Mouse (Mus musculus) lung, postnatal 0 days (tissue): ENCODE data around the gene Gmds. TPM values are rescaled to one million over a fixed set of nuclear protein-coding genes. Genes with fewer than 3 reads are reported as not detected.

Source experiments
- ATAC-seq: fragments of 200-750 bp; cut with Nextera tagmentation; 2 replicates; pipeline ENCODE4 v1.8.0; 2017; ENCODE audit warnings: moderate library complexity
- DNase-seq: peaks from one replicate; pipeline ENCODE4 v3.0.0-alpha.2; 2016; ENCODE audit warnings: low spot score
- H3K27ac ChIP-seq: fragments of 300-500 bp; sonication (generic); 2 replicates; pipeline ENCODE4 v1.5.1; 2014; ENCODE audit warnings: antibody characterized with exemption, mild to moderate bottlenecking, low read length, mixed read lengths
- H3K27me3 ChIP-seq: fragments of 300-500 bp; sonication (generic); replicated peaks from 2 replicates; pipeline ENCODE4 v1.6.1; 2014; ENCODE audit warnings: low read length, mixed read lengths; ENCODE audit not compliant: insufficient read depth
- H3K36me3 ChIP-seq: fragments of 300-500 bp; sonication (generic); 2 replicates; pipeline ENCODE4 v1.6.1; 2014; ENCODE audit warnings: low read length, mixed read lengths; ENCODE audit not compliant: insufficient read depth
- H3K4me1 ChIP-seq: fragments of 300-500 bp; sonication (generic); 2 replicates; pipeline ENCODE4 v1.6.1; 2014; ENCODE audit warnings: antibody characterized with exemption, low read depth, low read length, mixed read lengths; ENCODE audit not compliant: insufficient read depth
- H3K4me2 ChIP-seq: fragments of 300-500 bp; sonication (generic); replicated peaks from 2 replicates; pipeline ENCODE4 v1.6.1; 2014; ENCODE audit warnings: low read depth, mild to moderate bottlenecking, low read length, moderate library complexity, mixed read lengths
- H3K4me3 ChIP-seq: fragments of 300-500 bp; sonication (generic); 2 replicates; pipeline ENCODE4 v1.5.1; 2014; ENCODE audit warnings: low read depth, low read length
- H3K9ac ChIP-seq: fragments of 300-500 bp; sonication (generic); replicated peaks from 2 replicates; pipeline ENCODE4 v1.6.1; 2014; ENCODE audit warnings: low read depth, mild to moderate bottlenecking
- H3K9me3 ChIP-seq: fragments of 300-500 bp; sonication (generic); 2 replicates; pipeline ENCODE4 v1.6.1; 2016; ENCODE audit warnings: low read length, mixed read lengths
- CTCF ChIP-seq: IDR thresholded peaks from 2 replicates; pipeline ENCODE4 v1.5.1; 2016; ENCODE audit warnings: antibody characterized with exemption, mild to moderate bottlenecking
- EP300 ChIP-seq: IDR thresholded peaks from 2 replicates; pipeline ENCODE4 v1.6.1; 2016; ENCODE audit warnings: antibody characterized with exemption, mild to moderate bottlenecking, control low read depth
- WGBS: fragments of 180-500 bp; shearing (Covaris S2); extraction: QIAGEN DNeasy Blood & Tissue Kit; methylation state at CpG from one replicate; pipeline ENCODE4 v1.1.7; 2014; 5-methylcytosine and 5-hydroxymethylcytosine counted together
- polyA plus RNA-seq: library from polyadenylated mRNA; unstranded; fragments of >200 nt; fragmentation: Nextera tagmentation; extraction: Ambion mirVana; gene quantifications from 2 replicates; pipeline ENCODE4 v1.2.1, GENCODE M21; 2015

Gmds gene
- polyA plus RNA-seq, 1 experiment from 2014 or later, result 13.4 TPM

DNA sequence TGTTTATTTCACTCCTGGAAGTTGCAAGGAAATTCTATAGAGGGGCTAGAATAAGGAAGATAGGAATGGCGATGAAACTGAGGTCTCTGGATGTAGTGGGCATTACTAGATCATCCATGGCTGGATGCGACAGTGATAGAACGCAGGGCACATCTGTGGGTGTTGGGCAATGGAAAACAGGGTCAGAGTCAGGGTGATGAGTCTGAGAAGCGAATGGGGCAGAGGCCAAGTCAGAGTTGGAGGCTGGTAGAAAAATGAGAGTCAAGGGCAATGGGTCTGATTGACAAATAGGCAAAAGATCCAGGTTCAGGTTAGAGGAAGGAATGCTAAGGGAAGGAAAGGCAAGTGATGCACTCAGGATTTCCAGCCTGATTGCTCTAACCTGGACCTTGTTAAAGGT lies 441.0 kb downstream of the Gmds start:
- no peak overlapping the region for H3K4me3 ChIP-seq
- no peak for TF ChIP-seq EP300
- TF ChIP-seq CTCF, result no peak

DNA sequence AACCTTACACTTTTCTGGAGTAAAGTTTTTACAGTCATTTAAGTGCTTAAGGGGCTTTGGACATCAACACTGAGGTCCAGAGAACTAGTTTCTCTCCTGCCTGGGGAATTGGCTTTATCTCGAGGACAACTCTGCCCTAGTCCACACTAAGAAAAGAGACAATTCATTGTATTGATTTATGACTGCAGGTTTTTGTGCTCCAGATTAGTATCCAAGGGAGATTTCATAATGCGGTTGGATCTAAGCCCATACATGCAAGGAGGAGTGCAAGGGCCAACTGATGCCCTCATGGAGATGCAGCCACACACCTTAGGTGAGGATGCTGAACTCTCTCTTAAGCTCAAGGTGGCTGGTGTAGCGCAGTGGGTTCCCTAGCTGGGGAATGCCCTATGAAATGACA lies 444.0 kb downstream of the Gmds start:
- no peak overlapping the region for H3K4me3 ChIP-seq
- WGBS, result 84% methylated on average over 3 of the region's 3 CpGs
- peaks cover 4% of the 10 kb centered on the region; the same call in 1 of the 2 replicates for H3K9me3 ChIP-seq
- TF ChIP-seq CTCF (no peak), EP300 (no peak)
- no peaks in the 10 kb centered on the region for H3K4me1 ChIP-seq
- DNase-seq (no peak), ATAC-seq (no peak)
- H3K27ac ChIP-seq, result no peak overlapping the region
- no peak overlapping the region for H3K9ac ChIP-seq
- no peak overlapping the region for H3K4me2 ChIP-seq
- H3K36me3 ChIP-seq, result no peaks in the 10 kb centered on the region
- no peaks in the 10 kb centered on the region for H3K27me3 ChIP-seq

More for the DNA sequence above, 441.0 kb downstream of the Gmds start:
- ATAC-seq (no peak), DNase-seq (no peak)
- no peaks in the 10 kb centered on the region for H3K4me1 ChIP-seq
- no peak overlapping the region for H3K27ac ChIP-seq
- 86% methylated on average over 4 of the region's 4 CpGs for WGBS
- no peaks in the 10 kb centered on the region for H3K36me3 ChIP-seq
- no peaks in the 10 kb centered on the region for H3K27me3 ChIP-seq
- H3K4me2 ChIP-seq, result no peak overlapping the region
- H3K9me3 ChIP-seq, result no peaks in the 10 kb centered on the region
- no peak overlapping the region for H3K9ac ChIP-seq

DNA sequence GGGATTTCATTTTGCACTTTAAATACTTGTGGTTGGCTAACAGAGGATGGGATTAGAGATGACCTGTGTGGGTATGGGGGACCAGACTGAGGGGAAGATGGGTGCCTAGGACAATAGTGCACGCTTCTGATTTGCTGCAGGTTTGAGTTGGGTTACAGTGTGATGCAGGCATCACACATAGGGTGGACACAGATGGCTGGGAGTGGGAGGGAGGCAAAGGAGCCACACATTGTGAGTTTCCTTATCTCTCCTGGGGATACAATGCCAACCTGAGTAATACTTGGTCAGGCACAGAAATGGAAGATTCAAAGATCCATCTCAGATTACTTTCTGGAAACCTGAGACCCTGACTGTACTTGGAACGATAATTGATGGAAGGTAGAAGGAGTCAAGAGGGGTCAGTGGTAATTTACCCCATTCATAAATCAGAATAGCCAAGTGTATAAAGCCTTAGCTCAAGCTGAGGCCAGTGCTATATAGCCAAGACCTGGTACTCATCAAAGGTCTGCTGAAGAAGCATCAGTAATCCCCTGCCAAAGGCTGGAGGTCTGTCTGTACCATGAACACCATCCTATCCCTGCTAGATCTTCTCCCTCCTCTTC lies 445.5 kb downstream of the Gmds start:
- Histone ChIP-seq H3K4me1 (no peaks in the 10 kb centered on the region), H3K4me3 (no peak overlapping the region), H3K27me3 (no peaks in the 10 kb centered on the region), H3K36me3 (no peaks in the 10 kb centered on the region), H3K27ac (no peak overlapping the region), H3K4me2 (no peak overlapping the region), H3K9me3 (peaks cover 4% of the 10 kb centered on the region; the same call in 1 of the 2 replicates), H3K9ac (no peak overlapping the region)
- ATAC-seq (no peak), DNase-seq (no peak)
- WGBS, result 48% methylated on average over 2 of the region's 2 CpGs
- no peak for TF ChIP-seq EP300
- TF ChIP-seq CTCF, result no peak

DNA sequence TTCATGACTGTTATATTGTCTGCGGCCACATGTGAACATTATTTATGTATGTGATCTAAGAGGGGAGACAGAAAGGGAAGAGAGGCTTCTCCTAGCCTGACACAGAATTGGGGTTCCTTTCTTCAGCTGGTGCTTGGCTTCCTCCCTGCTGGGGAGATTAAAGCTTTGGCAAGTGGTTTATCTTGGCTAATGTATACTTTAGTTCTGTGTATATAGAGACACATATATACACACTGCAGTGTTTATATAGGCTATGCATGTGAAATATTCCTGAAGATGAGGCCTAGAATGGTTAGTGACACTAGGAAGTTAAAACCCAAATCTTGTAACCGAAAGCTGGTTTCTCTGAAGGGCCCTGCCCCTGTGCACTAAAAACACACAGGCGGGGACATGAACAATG lies 450.0 kb downstream of the Gmds start:
- no peaks in the 10 kb centered on the region for H3K4me1 ChIP-seq
- ATAC-seq (no peak), DNase-seq (no peak)
- 61% methylated on average over 3 of the region's 3 CpGs for WGBS
- no peaks in the 10 kb centered on the region for H3K36me3 ChIP-seq
- TF ChIP-seq CTCF, result no peak
- no peak for TF ChIP-seq EP300
- H3K27me3 ChIP-seq, result no peaks in the 10 kb centered on the region
- no peak overlapping the region for H3K9ac ChIP-seq
- H3K4me3 ChIP-seq, result no peak overlapping the region
- peaks cover 4% of the 10 kb centered on the region; the same call in 1 of the 2 replicates for H3K9me3 ChIP-seq
- H3K27ac ChIP-seq, result no peak overlapping the region
- no peak overlapping the region for H3K4me2 ChIP-seq

DNA sequence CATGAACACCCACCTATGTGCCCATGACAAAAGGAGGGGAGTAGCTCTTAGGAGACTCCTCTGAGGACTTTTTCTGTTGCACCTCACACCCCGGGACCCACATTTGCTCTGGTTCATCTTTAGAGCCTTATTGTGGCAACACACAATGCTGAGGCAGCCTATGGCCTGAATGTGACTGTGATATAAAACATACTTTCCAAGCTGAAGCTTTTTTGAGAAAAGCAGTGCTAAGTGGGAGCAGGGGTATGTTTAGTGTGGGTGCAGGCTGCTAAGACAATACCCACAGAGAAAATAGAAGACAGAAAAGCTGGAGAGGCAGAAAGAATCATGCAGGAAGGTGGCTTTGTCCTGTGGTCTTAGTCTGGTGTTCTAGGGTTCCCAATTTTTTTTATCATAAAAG lies 452.8 kb downstream of the Gmds start:
- H3K4me3 ChIP-seq, result no peak overlapping the region
- 92% methylated on average over 1 of the region's 1 CpGs for WGBS
- H3K9me3 ChIP-seq, result no peaks in the 10 kb centered on the region
- no peaks in the 10 kb centered on the region for H3K4me1 ChIP-seq
- no peak overlapping the region for H3K4me2 ChIP-seq
- H3K27me3 ChIP-seq, result no peaks in the 10 kb centered on the region
- ATAC-seq, result no peak
- H3K27ac ChIP-seq, result no peak overlapping the region
- DNase-seq, result no peak
- H3K36me3 ChIP-seq, result no peaks in the 10 kb centered on the region
- no peak overlapping the region for H3K9ac ChIP-seq
- TF ChIP-seq CTCF (no peak), EP300 (no peak)

DNA sequence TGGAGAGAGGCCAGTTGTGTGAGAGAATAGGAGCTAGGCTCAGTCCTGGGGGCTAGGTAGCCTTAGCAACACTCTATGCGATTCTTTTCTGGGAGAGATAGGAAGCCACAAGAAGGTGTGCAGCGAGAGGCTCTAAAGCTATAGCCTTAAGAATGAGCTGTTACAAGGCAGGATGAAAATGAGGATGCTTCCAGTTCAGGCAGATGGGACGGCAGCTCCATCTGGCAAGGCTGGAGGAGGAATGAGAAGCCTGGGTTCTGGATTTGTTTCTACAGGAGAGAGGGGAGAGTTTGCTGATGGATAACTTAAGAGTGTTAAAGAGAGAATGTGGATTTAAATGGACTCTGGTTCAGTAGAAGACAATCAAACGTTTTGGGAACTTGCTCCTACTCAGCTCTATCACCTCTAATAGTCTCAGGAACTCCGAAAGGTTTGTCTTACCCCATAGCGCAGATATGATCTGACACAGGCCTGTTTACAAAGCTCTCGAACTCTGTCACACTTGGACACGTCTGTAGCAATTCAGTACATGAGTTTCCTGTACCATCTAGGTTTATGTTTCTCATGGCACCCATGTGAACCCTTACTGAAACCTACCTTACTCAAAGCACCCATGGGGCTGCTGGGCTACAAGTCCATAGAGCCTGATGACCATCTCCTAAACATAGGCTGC lies 459.6 kb downstream of the Gmds start:
- H3K9me3 ChIP-seq, result no peaks in the 10 kb centered on the region
- H3K4me1 ChIP-seq, result no peaks in the 10 kb centered on the region
- no peaks in the 10 kb centered on the region for H3K36me3 ChIP-seq
- no peak overlapping the region for H3K4me3 ChIP-seq
- no peak overlapping the region for H3K27ac ChIP-seq
- ATAC-seq (no peak), DNase-seq (no peak)
- H3K27me3 ChIP-seq, result no peaks in the 10 kb centered on the region
- H3K4me2 ChIP-seq, result no peak overlapping the region
- 75% methylated on average over 8 of the region's 8 CpGs for WGBS
- TF ChIP-seq EP300 (no peak), CTCF (no peak)
- no peak overlapping the region for H3K9ac ChIP-seq
